Mouse (Mus musculus) CD4-positive helper T cell, adult 2 months (primary cell): ENCODE measurements around the gene Gm42372.
"Not testable (repeated sequence)": the region's sequence is repeated elsewhere in the genome, so short reads cannot be mapped to it uniquely, and the experiment has no call there.

Experiments
- DNase-seq: peaks from one replicate; pipeline ENCODE4 v3.0.0-alpha.2; 2012; ENCODE audit warnings: low read depth, missing footprints, low spot score

The Gm42372 gene

GRCm38 (mm10) chr7:16982859-16983568, at the start of gene Gm42372:
Gene Gm42372, plus strand, starts transcription at chr7:16983086.
- DNase-seq = peak; percentile 91

DNA sequence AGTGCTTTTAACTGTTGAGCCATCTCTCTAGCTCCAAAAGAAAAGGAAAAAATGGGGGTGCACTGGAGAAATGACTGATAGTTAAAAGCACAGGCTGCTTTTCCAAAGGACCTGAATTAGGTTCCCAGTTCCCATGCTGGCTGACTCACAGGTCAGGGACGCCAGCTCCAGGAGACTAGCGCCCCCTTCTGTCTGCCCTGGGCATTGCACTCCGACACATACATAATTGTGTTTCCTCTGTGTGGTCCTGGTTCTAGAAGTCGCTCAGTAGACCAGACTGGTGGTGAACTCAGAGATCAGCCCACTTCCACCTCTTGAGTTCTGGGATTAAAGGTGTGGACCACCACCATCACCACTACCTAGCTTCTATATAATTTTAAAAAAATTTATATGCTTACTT, 45.6 kb upstream of the Gm42372 start:
- no peak for DNase-seq

DNA sequence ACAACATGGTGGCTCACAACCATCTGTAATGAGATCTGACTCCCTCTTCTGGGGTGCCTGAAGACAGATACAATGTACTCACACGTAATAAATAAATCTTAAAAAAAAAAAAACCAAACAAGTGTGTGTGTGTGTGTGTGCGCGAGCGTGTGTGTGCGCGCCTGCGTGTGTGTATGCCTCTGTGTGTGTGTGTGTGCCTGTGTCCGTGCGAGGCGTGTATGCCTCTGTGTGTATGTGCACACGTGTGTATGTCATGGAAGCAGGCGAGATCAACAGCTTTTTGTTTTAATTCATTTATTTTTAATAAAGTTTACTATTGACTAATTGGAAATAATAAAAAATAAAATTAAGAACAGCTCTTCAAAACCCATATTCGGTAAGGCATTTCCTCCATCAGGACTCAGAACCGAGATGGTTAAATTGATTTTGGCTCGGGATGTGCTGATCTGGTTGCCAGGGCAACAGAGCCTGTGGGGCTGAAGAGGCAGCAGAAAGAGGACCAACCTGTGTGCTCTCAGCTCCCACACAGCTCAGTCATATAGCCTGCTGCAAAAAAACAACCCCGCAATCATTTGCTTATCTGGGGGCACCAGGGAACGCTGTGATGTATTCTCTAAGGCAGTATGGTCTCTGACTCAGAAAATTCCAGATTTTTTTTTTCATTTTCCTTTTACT, 44.6 kb upstream of the Gm42372 start:
- no peak for DNase-seq

GRCm38 (mm10) chr7:16940292-16940691, 42.6 kb upstream of the Gm42372 start:
- no peak for DNase-seq

DNA sequence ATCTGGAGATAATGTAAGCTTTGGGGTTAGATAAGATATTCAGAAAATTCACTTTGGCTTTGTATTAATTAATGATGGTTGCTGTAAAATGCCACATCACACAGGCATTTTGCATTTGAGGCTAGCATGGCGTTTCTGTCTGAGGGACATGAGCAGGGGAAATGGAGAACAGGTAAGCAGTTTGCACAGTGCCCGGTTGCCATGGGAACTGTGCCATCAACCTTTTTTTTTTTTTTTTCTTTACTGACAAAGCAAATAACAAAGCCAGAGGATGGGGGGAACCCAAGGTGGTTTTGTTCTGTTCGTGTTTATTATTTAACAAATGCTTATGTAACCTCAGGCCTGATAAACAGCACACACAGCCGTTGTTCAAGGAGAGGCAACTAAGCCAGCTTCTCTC, 40.0 kb upstream of the Gm42372 start:
- DNase-seq = no peak

GRCm38 (mm10) chr7:16944061-16944807, 38.7 kb upstream of the Gm42372 start, which contains the start of gene Pnmal2:
Gene Pnmal2, plus strand, starts transcription at chr7:16944682.
- peak; percentile 62 for DNase-seq

GRCm38 (mm10) chr7:16944808-16945315, 38.0 kb upstream of the Gm42372 start:
- DNase-seq = no peak

DNA sequence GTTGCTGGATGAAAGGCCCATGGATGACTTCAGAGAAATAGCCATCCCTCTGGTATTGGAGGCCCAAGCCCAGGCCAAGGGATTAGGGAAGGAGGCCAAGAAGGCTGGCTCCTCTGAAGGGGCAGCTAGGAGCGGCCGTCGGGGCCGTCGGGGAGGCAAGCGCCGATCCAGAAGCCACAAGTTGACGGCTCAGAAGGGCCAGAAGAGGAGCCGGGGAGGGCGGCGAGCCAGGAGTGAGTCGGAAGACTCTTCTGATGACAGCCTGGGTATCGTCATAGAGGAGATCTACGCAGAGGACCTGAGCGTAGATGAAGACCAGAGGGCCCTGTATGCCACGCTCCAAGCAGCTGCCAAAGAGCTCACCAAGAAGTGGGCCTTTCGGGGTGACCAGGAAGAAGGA, 37.5 kb upstream of the Gm42372 start:
- DNase-seq = no peak

- no peak for DNase-seq
Measured at GRCm38 (mm10) chr7:16946441-16947348, 36.2 kb upstream of the Gm42372 start.

DNA sequence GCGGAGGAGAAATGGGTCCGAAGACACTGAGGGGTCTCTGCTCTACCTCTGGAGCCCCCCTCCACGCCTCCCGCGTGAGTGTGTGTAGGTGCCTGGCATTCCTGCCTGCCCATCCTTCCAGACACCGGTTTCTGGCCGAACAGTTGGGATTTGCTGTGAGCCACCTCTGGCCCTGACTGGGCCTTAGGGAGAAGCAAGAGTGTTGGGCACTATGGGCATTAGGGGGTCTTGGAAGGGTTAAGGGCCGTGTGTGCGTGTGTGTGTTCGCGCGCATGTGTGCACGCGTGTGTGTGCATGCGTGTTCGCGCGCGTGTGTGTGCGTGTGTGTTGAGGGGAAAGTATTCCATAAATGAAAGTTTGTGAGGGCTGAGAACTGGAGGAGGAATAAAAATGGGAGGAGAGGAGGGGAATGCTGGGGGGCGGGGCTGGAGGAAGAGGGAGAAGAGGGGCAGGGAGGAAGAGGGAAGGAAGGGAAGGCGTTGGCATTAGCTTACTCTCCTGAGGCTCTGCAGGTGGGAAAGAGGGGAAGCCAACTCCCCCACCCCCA, 35.5 kb upstream of the Gm42372 start:
- DNase-seq = no peak

GRCm38 (mm10) chr7:16947959-16948361, 34.9 kb upstream of the Gm42372 start:
- no peak for DNase-seq

- no peak for DNase-seq
Measured at GRCm38 (mm10) chr7:16948923-16949458, 33.9 kb upstream of the Gm42372 start.

GRCm38 (mm10) chr7:16949908-16950841, 32.7 kb upstream of the Gm42372 start:
- DNase-seq = peak; percentile 68

- peak; percentile 84 for DNase-seq
Measured at GRCm38 (mm10) chr7:16950861-16951635, 31.8 kb upstream of the Gm42372 start.

- not testable (repeated sequence) for DNase-seq
Measured at GRCm38 (mm10) chr7:16953776-16954175, 29.1 kb upstream of the Gm42372 start.

DNA sequence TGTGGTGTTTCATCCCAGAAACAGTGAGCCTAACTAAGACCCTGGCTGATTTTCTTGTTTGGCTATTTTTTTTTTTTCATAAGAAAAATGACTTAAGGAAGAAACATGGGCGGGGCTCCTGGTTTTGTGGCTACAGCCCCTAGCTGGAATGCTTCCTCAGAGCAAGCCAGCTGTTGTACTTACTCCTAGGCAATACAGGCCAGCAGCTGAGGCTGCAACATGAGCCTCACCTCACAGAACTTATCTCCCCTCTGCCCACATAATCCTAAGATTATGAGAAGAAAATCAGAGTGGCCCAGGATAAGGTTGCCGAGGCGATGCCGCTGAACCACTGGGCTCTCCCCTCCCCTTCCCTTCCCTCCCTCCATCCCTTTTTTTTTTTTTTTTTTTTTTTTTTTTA, 27.2 kb upstream of the Gm42372 start:
- no peak for DNase-seq

- DNase-seq = no peak
Measured at GRCm38 (mm10) chr7:16956410-16957265, 26.2 kb upstream of the Gm42372 start.
